Mouse (Mus musculus): Measurements from ENCODE around the gene Cdc40. TPM values are rescaled to one million over a fixed set of nuclear protein-coding genes. Genes with fewer than 3 reads are reported as not detected.
"Not testable (repeated sequence)": the region's sequence is repeated elsewhere in the genome, so short reads cannot be mapped to it uniquely, and the experiment has no call there.

Cdc40 gene
- polyA plus RNA-seq, 1 experiment from 2014 or later, result 32.4 TPM

GRCm38 (mm10) chr10:40827706-40828105, 55.4 kb downstream of the Cdc40 start:
- Histone ChIP-seq H3K9me3 (ENCODE audit: control insufficient read depth, low read length) (no peaks in the 10 kb centered on the region), H3K27me3 (ENCODE audit: control insufficient read depth, insufficient read depth, low read length) (no peaks in the 10 kb centered on the region), H3K27ac (ENCODE audit: low read depth, low read length) (no peak overlapping the region), H3K4me3 (ENCODE audit: low read depth, low read length) (no peak overlapping the region), H3K9ac (ENCODE audit: low read depth, low read length) (no peak overlapping the region), H3K4me1 (replicated peaks; ENCODE audit: control insufficient read depth, insufficient read depth, low read length) (no peaks in the 10 kb centered on the region), H3K36me3 (ENCODE audit: control insufficient read depth, insufficient read depth, low read length) (no peaks in the 10 kb centered on the region), H3K4me2 (replicated peaks; ENCODE audit: low read depth, low read length) (no peak overlapping the region)
- ATAC-seq (ENCODE audit: low FRiP score) (no peak), DNase-seq (ENCODE audit: low spot score) (no peak)
- 91% methylated on average over 4 of the region's 4 CpGs for WGBS

- H3K9ac ChIP-seq (ENCODE audit: low read depth, low read length), result no peak overlapping the region
- H3K36me3 ChIP-seq (ENCODE audit: control insufficient read depth, insufficient read depth, low read length), result no peaks in the 10 kb centered on the region
- no peaks in the 10 kb centered on the region for H3K27me3 ChIP-seq (ENCODE audit: control insufficient read depth, insufficient read depth, low read length)
- ATAC-seq (ENCODE audit: low FRiP score), result no peak
- no peak overlapping the region for H3K27ac ChIP-seq (ENCODE audit: low read depth, low read length)
- 75% methylated on average over 6 of the region's 6 CpGs for WGBS
- no peaks in the 10 kb centered on the region for H3K9me3 ChIP-seq (ENCODE audit: control insufficient read depth, low read length)
- no peak overlapping the region for H3K4me2 ChIP-seq (replicated peaks; ENCODE audit: low read depth, low read length)
- H3K4me3 ChIP-seq (ENCODE audit: low read depth, low read length), result no peak overlapping the region
- H3K4me1 ChIP-seq (replicated peaks; ENCODE audit: control insufficient read depth, insufficient read depth, low read length), result no peaks in the 10 kb centered on the region
- no peak for DNase-seq (ENCODE audit: low spot score)
Observed at GRCm38 (mm10) chr10:40825952-40826351, 57.2 kb downstream of the Cdc40 start.

- Histone ChIP-seq H3K4me2 (replicated peaks; ENCODE audit: low read depth, low read length) (no peak overlapping the region), H3K9me3 (ENCODE audit: control insufficient read depth, low read length) (no peaks in the 10 kb centered on the region), H3K4me3 (ENCODE audit: low read depth, low read length) (no peak overlapping the region), H3K27me3 (ENCODE audit: control insufficient read depth, insufficient read depth, low read length) (no peaks in the 10 kb centered on the region), H3K9ac (ENCODE audit: low read depth, low read length) (no peak overlapping the region), H3K36me3 (ENCODE audit: control insufficient read depth, insufficient read depth, low read length) (no peaks in the 10 kb centered on the region), H3K27ac (ENCODE audit: low read depth, low read length) (no peak overlapping the region), H3K4me1 (replicated peaks; ENCODE audit: control insufficient read depth, insufficient read depth, low read length) (no peaks in the 10 kb centered on the region)
- 57% methylated on average over 6 of the region's 6 CpGs for WGBS
- ATAC-seq (ENCODE audit: low FRiP score), result no peak
- no peak for DNase-seq (ENCODE audit: low spot score)
Observed at GRCm38 (mm10) chr10:40816471-40816870, 66.6 kb downstream of the Cdc40 start.

GRCm38 (mm10) chr10:40813627-40814026, 69.5 kb downstream of the Cdc40 start:
- H3K9ac ChIP-seq (ENCODE audit: low read depth, low read length), result no peak overlapping the region
- H3K27ac ChIP-seq (ENCODE audit: low read depth, low read length), result no peak overlapping the region
- no peaks in the 10 kb centered on the region for H3K4me1 ChIP-seq (replicated peaks; ENCODE audit: control insufficient read depth, insufficient read depth, low read length)
- 65% methylated on average over 4 of the region's 4 CpGs for WGBS
- no peaks in the 10 kb centered on the region for H3K9me3 ChIP-seq (ENCODE audit: control insufficient read depth, low read length)
- H3K27me3 ChIP-seq (ENCODE audit: control insufficient read depth, insufficient read depth, low read length), result no peaks in the 10 kb centered on the region
- ATAC-seq (ENCODE audit: low FRiP score) (no peak), DNase-seq (ENCODE audit: low spot score) (no peak)
- no peaks in the 10 kb centered on the region for H3K36me3 ChIP-seq (ENCODE audit: control insufficient read depth, insufficient read depth, low read length)
- H3K4me3 ChIP-seq (ENCODE audit: low read depth, low read length), result no peak overlapping the region
- no peak overlapping the region for H3K4me2 ChIP-seq (replicated peaks; ENCODE audit: low read depth, low read length)

GRCm38 (mm10) chr10:40809411-40809910, 73.7 kb downstream of the Cdc40 start:
- WGBS, result 24% methylated on average over 5 of the region's 5 CpGs
- not testable (repeated sequence) for H3K9me3 ChIP-seq (ENCODE audit: control insufficient read depth, low read length); H3K27me3 ChIP-seq (ENCODE audit: control insufficient read depth, insufficient read depth, low read length); H3K36me3 ChIP-seq (ENCODE audit: control insufficient read depth, insufficient read depth, low read length); H3K4me2 ChIP-seq (replicated peaks; ENCODE audit: low read depth, low read length); H3K4me1 ChIP-seq (replicated peaks; ENCODE audit: control insufficient read depth, insufficient read depth, low read length); H3K27ac ChIP-seq (ENCODE audit: low read depth, low read length); ATAC-seq (ENCODE audit: low FRiP score); DNase-seq (ENCODE audit: low spot score); H3K9ac ChIP-seq (ENCODE audit: low read depth, low read length); H3K4me3 ChIP-seq (ENCODE audit: low read depth, low read length)

GRCm38 (mm10) chr10:40806221-40806620, 76.9 kb downstream of the Cdc40 start:
- Histone ChIP-seq H3K4me1 (replicated peaks; ENCODE audit: control insufficient read depth, insufficient read depth, low read length) (no peaks in the 10 kb centered on the region), H3K9ac (ENCODE audit: low read depth, low read length) (no peak overlapping the region), H3K27me3 (ENCODE audit: control insufficient read depth, insufficient read depth, low read length) (no peaks in the 10 kb centered on the region), H3K9me3 (ENCODE audit: control insufficient read depth, low read length) (no peaks in the 10 kb centered on the region), H3K4me3 (ENCODE audit: low read depth, low read length) (no peak overlapping the region), H3K4me2 (replicated peaks; ENCODE audit: low read depth, low read length) (no peak overlapping the region), H3K36me3 (ENCODE audit: control insufficient read depth, insufficient read depth, low read length) (no peaks in the 10 kb centered on the region), H3K27ac (ENCODE audit: low read depth, low read length) (no peak overlapping the region)
- 89% methylated on average over 4 of the region's 4 CpGs for WGBS
- DNase-seq (ENCODE audit: low spot score), result no peak
- ATAC-seq (ENCODE audit: low FRiP score), result no peak

GRCm38 (mm10) chr10:40805221-40805620, 77.9 kb downstream of the Cdc40 start:
- Histone ChIP-seq H3K36me3 (ENCODE audit: control insufficient read depth, insufficient read depth, low read length) (no peaks in the 10 kb centered on the region), H3K9ac (ENCODE audit: low read depth, low read length) (no peak overlapping the region), H3K9me3 (ENCODE audit: control insufficient read depth, low read length) (no peaks in the 10 kb centered on the region), H3K27ac (ENCODE audit: low read depth, low read length) (no peak overlapping the region), H3K4me1 (replicated peaks; ENCODE audit: control insufficient read depth, insufficient read depth, low read length) (no peaks in the 10 kb centered on the region), H3K27me3 (ENCODE audit: control insufficient read depth, insufficient read depth, low read length) (no peaks in the 10 kb centered on the region), H3K4me3 (ENCODE audit: low read depth, low read length) (no peak overlapping the region), H3K4me2 (replicated peaks; ENCODE audit: low read depth, low read length) (no peak overlapping the region)
- no peak for DNase-seq (ENCODE audit: low spot score)
- ATAC-seq (ENCODE audit: low FRiP score), result no peak
- WGBS, result 90% methylated on average over 1 of the region's 1 CpGs

- no peaks in the 10 kb centered on the region for H3K36me3 ChIP-seq (ENCODE audit: control insufficient read depth, insufficient read depth, low read length)
- 83% methylated on average over 3 of the region's 3 CpGs for WGBS
- H3K27ac ChIP-seq (ENCODE audit: low read depth, low read length), result no peak overlapping the region
- H3K27me3 ChIP-seq (ENCODE audit: control insufficient read depth, insufficient read depth, low read length), result no peaks in the 10 kb centered on the region
- H3K4me1 ChIP-seq (replicated peaks; ENCODE audit: control insufficient read depth, insufficient read depth, low read length), result no peaks in the 10 kb centered on the region
- DNase-seq (ENCODE audit: low spot score), result no peak
- H3K9ac ChIP-seq (ENCODE audit: low read depth, low read length), result no peak overlapping the region
- ATAC-seq (ENCODE audit: low FRiP score), result no peak
- H3K4me3 ChIP-seq (ENCODE audit: low read depth, low read length), result no peak overlapping the region
- H3K4me2 ChIP-seq (replicated peaks; ENCODE audit: low read depth, low read length), result no peak overlapping the region
- H3K9me3 ChIP-seq (ENCODE audit: control insufficient read depth, low read length), result no peaks in the 10 kb centered on the region
Observed at GRCm38 (mm10) chr10:40792115-40792514, 91.0 kb downstream of the Cdc40 start.

GRCm38 (mm10) chr10:40790406-40790805, 92.7 kb downstream of the Cdc40 start:
- WGBS, result 89% methylated on average over 3 of the region's 3 CpGs
- H3K27me3 ChIP-seq (ENCODE audit: control insufficient read depth, insufficient read depth, low read length), result no peaks in the 10 kb centered on the region
- no peak overlapping the region for H3K4me3 ChIP-seq (ENCODE audit: low read depth, low read length)
- H3K9me3 ChIP-seq (ENCODE audit: control insufficient read depth, low read length), result no peaks in the 10 kb centered on the region
- no peaks in the 10 kb centered on the region for H3K4me1 ChIP-seq (replicated peaks; ENCODE audit: control insufficient read depth, insufficient read depth, low read length)
- no peak overlapping the region for H3K9ac ChIP-seq (ENCODE audit: low read depth, low read length)
- H3K4me2 ChIP-seq (replicated peaks; ENCODE audit: low read depth, low read length), result no peak overlapping the region
- no peak overlapping the region for H3K27ac ChIP-seq (ENCODE audit: low read depth, low read length)
- H3K36me3 ChIP-seq (ENCODE audit: control insufficient read depth, insufficient read depth, low read length), result no peaks in the 10 kb centered on the region
- ATAC-seq (ENCODE audit: low FRiP score) (no peak), DNase-seq (ENCODE audit: low spot score) (no peak)
